Mouse (Mus musculus): ENCODE data around the gene Hcfc1.

Gene Hcfc1

GRCm38 (mm10) chrX:73966248-73967176 is at the start of gene Hcfc1:
TSS of gene Hcfc1 (minus strand) at chrX:73966357.
- peak; percentile 93 for DNase-seq

GRCm38 (mm10) chrX:74014597-74014996 is 48.4 kb upstream of the Hcfc1 start:
- no peak for DNase-seq

GRCm38 (mm10) chrX:74008063-74008462 is 41.9 kb upstream of the Hcfc1 start:
- DNase-seq = no peak

- DNase-seq = peak; percentile 62
These were observed 40.2 kb upstream of the Hcfc1 start for GRCm38 (mm10) chrX:74006401-74006800.

GRCm38 (mm10) chrX:74003644-74004043 is 37.5 kb upstream of the Hcfc1 start:
- DNase-seq = no peak

GRCm38 (mm10) chrX:74001024-74001423 is 34.9 kb upstream of the Hcfc1 start:
- no peak for DNase-seq

GRCm38 (mm10) chrX:73998911-73999869 is 33.0 kb upstream of the Hcfc1 start:
- DNase-seq = peak; percentile 81

GRCm38 (mm10) chrX:73977783-73978182 is 11.6 kb upstream of the Hcfc1 start:
- DNase-seq = no peak

GRCm38 (mm10) chrX:73976283-73976682 is 10.1 kb upstream of the Hcfc1 start:
- DNase-seq = no peak

GRCm38 (mm10) chrX:73972774-73973173 is 6.6 kb upstream of the Hcfc1 start:
- DNase-seq = no peak

GRCm38 (mm10) chrX:73970781-73971180 is 4.6 kb upstream of the Hcfc1 start:
- DNase-seq = no peak

- DNase-seq = no peak
These were observed 3.6 kb upstream of the Hcfc1 start for GRCm38 (mm10) chrX:73969729-73970128.

- no peak for DNase-seq
These were observed 3.0 kb upstream of the Hcfc1 start for GRCm38 (mm10) chrX:73969167-73969566.

- DNase-seq = peak; percentile 97
These were observed 1.3 kb upstream of the Hcfc1 start for GRCm38 (mm10) chrX:73967177-73968075.

GRCm38 (mm10) chrX:73965307-73965706 is 850 bp downstream of the Hcfc1 start:
- DNase-seq = peak; percentile 18

- no peak for DNase-seq
These were observed 1.8 kb downstream of the Hcfc1 start for GRCm38 (mm10) chrX:73964363-73964762.

- no peak for DNase-seq
These were observed 11.2 kb downstream of the Hcfc1 start for GRCm38 (mm10) chrX:73954988-73955387.

GRCm38 (mm10) chrX:73952603-73953002 is 13.6 kb downstream of the Hcfc1 start:
- DNase-seq = no peak

- DNase-seq = no peak
These were observed 16.8 kb downstream of the Hcfc1 start for GRCm38 (mm10) chrX:73949341-73949740.

- DNase-seq = peak; percentile 82
These were observed 17.5 kb downstream of the Hcfc1 start for GRCm38 (mm10) chrX:73948647-73949046.

- DNase-seq = no peak
These were observed 19.3 kb downstream of the Hcfc1 start for GRCm38 (mm10) chrX:73946896-73947295.

GRCm38 (mm10) chrX:73942294-73942693 is 23.9 kb downstream of the Hcfc1 start:
- DNase-seq = no peak
